Mouse (Mus musculus) naive thymus-derived CD4-positive, alpha-beta T cell, adult 2 months (primary cell): ENCODE measurements around the gene Gng2.
"Not testable (repeated sequence)": the region's sequence is repeated elsewhere in the genome, so short reads cannot be mapped to it uniquely, and the experiment has no call there.

Experiments used
- DNase-seq: peaks from one replicate; pipeline ENCODE4 v3.0.0-alpha.2; 2011; ENCODE audit warnings: low read depth

Gng2 gene

GRCm38 (mm10) chr14:19938545-19938944 lies 38.9 kb downstream of the Gng2 start:
- no peak for DNase-seq

GRCm38 (mm10) chr14:19935084-19935483 lies 42.3 kb downstream of the Gng2 start:
- no peak for DNase-seq

- no peak for DNase-seq
Observed at GRCm38 (mm10) chr14:19933314-19933713, 44.1 kb downstream of the Gng2 start.

GRCm38 (mm10) chr14:19927879-19928278 lies 49.5 kb downstream of the Gng2 start:
- no peak for DNase-seq

GRCm38 (mm10) chr14:19927156-19927555 lies 50.3 kb downstream of the Gng2 start:
- DNase-seq = no peak

- no peak for DNase-seq
Observed at GRCm38 (mm10) chr14:19926312-19926711, 51.1 kb downstream of the Gng2 start.

GRCm38 (mm10) chr14:19925157-19925556 lies 52.3 kb downstream of the Gng2 start:
- DNase-seq = no peak

GRCm38 (mm10) chr14:19924086-19924485 lies 53.3 kb downstream of the Gng2 start:
- no peak for DNase-seq

GRCm38 (mm10) chr14:19920254-19920691 lies 57.2 kb downstream of the Gng2 start:
- no peak for DNase-seq

GRCm38 (mm10) chr14:19919789-19920188 lies 57.6 kb downstream of the Gng2 start:
- DNase-seq = no peak

- DNase-seq = no peak
Observed at GRCm38 (mm10) chr14:19917534-19917933, 59.9 kb downstream of the Gng2 start.

GRCm38 (mm10) chr14:19916315-19916714 lies 61.1 kb downstream of the Gng2 start:
- no peak for DNase-seq

- no peak for DNase-seq
Observed at GRCm38 (mm10) chr14:19912891-19913290, 64.5 kb downstream of the Gng2 start.

- no peak for DNase-seq
Observed at GRCm38 (mm10) chr14:19905615-19906014, 71.8 kb downstream of the Gng2 start.

- no peak for DNase-seq
Observed at GRCm38 (mm10) chr14:19904821-19905220, 72.6 kb downstream of the Gng2 start.

GRCm38 (mm10) chr14:19904031-19904430 lies 73.4 kb downstream of the Gng2 start:
- DNase-seq = no peak

- DNase-seq = no peak
Observed at GRCm38 (mm10) chr14:19900492-19900891, 76.9 kb downstream of the Gng2 start.

GRCm38 (mm10) chr14:19887569-19887968 lies 89.9 kb downstream of the Gng2 start:
- no peak for DNase-seq

GRCm38 (mm10) chr14:19884431-19884830 lies 93.0 kb downstream of the Gng2 start:
- DNase-seq = not testable (repeated sequence)

- DNase-seq = no peak
Observed at GRCm38 (mm10) chr14:19874201-19874807, 103.1 kb downstream of the Gng2 start.

- no peak for DNase-seq
Observed at GRCm38 (mm10) chr14:19867286-19867935, 110.0 kb downstream of the Gng2 start.

GRCm38 (mm10) chr14:19865121-19865520 lies 112.3 kb downstream of the Gng2 start:
- DNase-seq = not testable (repeated sequence)

GRCm38 (mm10) chr14:19861311-19862080 lies 115.9 kb downstream of the Gng2 start:
- DNase-seq = no peak
